Mouse (Mus musculus) monocyte, adult 5-6 weeks (primary cell): Measurements from ENCODE around the gene Gm20896. TPM values are rescaled to one million over a fixed set of nuclear protein-coding genes. Genes with fewer than 3 reads are reported as not detected.
"Not testable (repeated sequence)": the region's sequence is repeated elsewhere in the genome, so short reads cannot be mapped to it uniquely, and the experiment has no call there.

ENCODE experiments used
- ATAC-seq: fragments of 153-309, 156-312 bp; replicated peaks from 2 replicates; pipeline ENCODE4 v1.8.0; 2017; ENCODE audit warnings: mild to moderate bottlenecking; ENCODE audit not compliant: low TSS enrichment, insufficient number of reproducible peaks, severe bottlenecking, poor library complexity, low FRiP score
- total RNA-seq: library from RNA; stranded (forward); fragments of 200-1000, 200-491, 200-594 nt; gene quantifications from 3 replicates; pipeline ENCODE4 v1.2.3, GENCODE M21; 2017

The Gm20896 gene
- total RNA-seq: not detected in 3 replicates

DNA sequence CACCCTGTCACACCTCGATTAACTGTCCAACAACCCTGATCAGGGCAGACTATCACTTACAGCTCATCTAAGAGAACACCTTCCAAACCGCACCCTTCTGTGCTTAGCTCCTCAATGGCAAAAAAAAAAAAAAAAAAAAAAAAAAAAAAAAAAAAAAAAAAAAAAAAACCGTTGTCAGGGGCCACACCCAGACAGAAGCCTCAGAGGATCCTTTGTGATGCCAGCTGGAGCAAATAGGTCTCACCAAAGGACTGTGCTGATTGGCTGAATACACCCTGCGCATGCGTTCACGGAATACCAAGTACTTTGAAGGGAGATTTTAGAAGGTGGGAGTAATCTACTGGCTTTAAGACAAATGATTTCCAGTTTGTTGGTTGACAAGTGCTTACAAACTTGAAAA, at the start of gene Gm20896:
Gm20896 (minus strand) TSS at position 101 of the 400 bp plus-strand sequence.
- not testable (repeated sequence) for ATAC-seq
